Mouse (Mus musculus) testis, adult 2 months (tissue): ENCODE results near the gene Scgb2b15. TPM values are rescaled to one million over a fixed set of nuclear protein-coding genes. Genes with fewer than 3 reads are reported as not detected.
"Not testable (repeated sequence)": the region's sequence is repeated elsewhere in the genome, so short reads cannot be mapped to it uniquely, and the experiment has no call there.

Experiments used
- H3K27ac ChIP-seq: fragments of 200-500 bp; 2 replicates; pipeline ENCODE4 v1.5.1; 2012; ENCODE audit warnings: low read depth, low read length; ENCODE audit not compliant: control insufficient read depth, insufficient read depth
- H3K27me3 ChIP-seq: fragments of 200-500 bp; 2 replicates; pipeline ENCODE4 v1.6.1; 2012; ENCODE audit warnings: mild to moderate bottlenecking, low read length, moderate library complexity; ENCODE audit not compliant: control insufficient read depth, insufficient read depth
- H3K36me3 ChIP-seq: fragments of 200-500 bp; 2 replicates; pipeline ENCODE4 v1.6.1; 2012; ENCODE audit warnings: mild to moderate bottlenecking, low read length; ENCODE audit not compliant: control insufficient read depth, insufficient read depth
- H3K4me1 ChIP-seq: fragments of 200-500 bp; 2 replicates; pipeline ENCODE4 v1.6.1; 2012; ENCODE audit warnings: low read length; ENCODE audit not compliant: control insufficient read depth, insufficient read depth
- H3K4me3 ChIP-seq: fragments of 200-500 bp; 2 replicates; pipeline ENCODE4 v1.5.1; 2012; ENCODE audit warnings: low read depth, mild to moderate bottlenecking, low read length, moderate library complexity, mixed read lengths; ENCODE audit not compliant: control insufficient read depth
- polyA plus RNA-seq: library from polyadenylated mRNA; depleted of rRNA; stranded (reverse); fragments of >200 nt; gene quantifications from 2 replicates; pipeline ENCODE4 v1.2.3, GENCODE M21; 2012; rRNA removed

The Scgb2b15 gene
- polyA plus RNA-seq = not detected in 2 replicates

DNA sequence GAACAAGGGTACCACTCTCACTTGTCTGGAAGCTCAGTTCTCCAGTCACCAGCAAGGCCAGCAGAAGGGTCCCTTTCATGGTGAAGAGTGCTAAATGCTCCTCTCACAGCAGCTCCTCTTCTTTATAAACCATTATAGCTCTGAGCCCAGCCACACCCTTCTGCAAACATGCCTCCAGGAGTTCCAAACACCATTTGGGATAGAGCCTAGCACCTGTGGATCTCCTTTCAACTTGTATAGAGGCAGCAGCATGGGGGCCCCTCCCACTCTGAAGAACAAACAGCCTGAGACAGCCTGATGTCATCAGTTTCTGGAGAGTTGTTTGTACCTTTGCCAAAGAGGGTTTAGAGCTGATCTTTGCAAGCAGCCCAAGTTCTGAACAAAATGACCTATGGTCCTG is at the start of gene Scgb2b15:
Gene Scgb2b15, minus strand, starts transcription at position 101 of the 400 bp plus-strand sequence.
- H3K36me3 ChIP-seq, H3K27ac ChIP-seq, H3K4me1 ChIP-seq, H3K27me3 ChIP-seq, H3K4me3 ChIP-seq: not testable (repeated sequence)

DNA sequence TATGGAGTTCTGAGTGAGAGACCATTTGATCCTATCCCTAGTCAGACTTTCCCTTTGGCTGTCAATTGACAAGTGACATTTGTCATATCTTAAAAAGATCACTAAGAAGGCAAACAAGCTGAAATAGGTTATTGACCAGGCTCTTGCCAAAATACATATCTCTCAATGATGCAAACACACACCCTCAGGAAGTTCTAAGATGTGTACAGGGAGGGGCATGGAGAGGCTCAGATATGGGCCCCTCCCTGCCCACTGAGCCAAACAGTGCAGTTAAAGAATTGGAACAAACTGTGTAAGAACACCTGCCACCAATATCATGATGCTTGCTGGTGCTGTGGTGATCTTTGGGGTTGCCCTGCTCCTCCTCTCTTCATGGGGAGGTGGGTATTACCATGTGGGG is 6.8 kb upstream of the Scgb2b15 start, which contains the start of gene Scgb1b15:
Gene Scgb1b15, plus strand, starts transcription at position 301 of the 400 bp plus-strand sequence.
- H3K27me3 ChIP-seq, H3K4me1 ChIP-seq, H3K4me3 ChIP-seq, H3K36me3 ChIP-seq, H3K27ac ChIP-seq: not testable (repeated sequence)

Other genes starting within 250 kb of the Scgb2b15 start
- gene Scgb1b15, start 6.9 kb upstream of the Scgb2b15 start, polyA plus RNA-seq = not detected in 2 replicates
- gene Scgb2b17, start 226.9 kb upstream of the Scgb2b15 start, polyA plus RNA-seq = not detected in 2 replicates
- gene Scgb1b17, start 233.8 kb upstream of the Scgb2b15 start, polyA plus RNA-seq = not detected in 2 replicates